Mouse (Mus musculus) stomach, embryonic 15.5 days (tissue): ENCODE measurements around the gene Hnrnpa3. TPM values are rescaled to one million over a fixed set of nuclear protein-coding genes. Genes with fewer than 3 reads are reported as not detected.
"Not testable (repeated sequence)": the region's sequence is repeated elsewhere in the genome, so short reads cannot be mapped to it uniquely, and the experiment has no call there.

Experiments
- ATAC-seq: fragments of 200-750 bp; cut with Nextera tagmentation; 2 replicates; pipeline ENCODE4 v1.8.0; 2017; ENCODE audit warnings: low read depth, moderate number of reproducible peaks, moderate TSS enrichment; ENCODE audit not compliant: insufficient read depth, low FRiP score
- H3K27ac ChIP-seq: fragments of 300-500 bp; sonication (generic); 2 replicates; pipeline ENCODE4 v1.5.1; 2015; ENCODE audit warnings: mild to moderate bottlenecking, inconsistent platforms
- H3K27me3 ChIP-seq: fragments of 300-500 bp; sonication (generic); replicated peaks from 2 replicates; pipeline ENCODE4 v1.6.1; 2015; ENCODE audit warnings: inconsistent platforms
- H3K36me3 ChIP-seq: fragments of 300-500 bp; sonication (generic); 2 replicates; pipeline ENCODE4 v1.6.1; 2015; ENCODE audit warnings: inconsistent platforms
- H3K4me1 ChIP-seq: fragments of 300-500 bp; sonication (generic); 2 replicates; pipeline ENCODE4 v1.6.1; 2015; ENCODE audit warnings: inconsistent platforms
- H3K4me2 ChIP-seq: fragments of 300-500 bp; sonication (generic); 2 replicates; pipeline ENCODE4 v1.6.1; 2015; ENCODE audit warnings: mild to moderate bottlenecking, inconsistent platforms
- H3K4me3 ChIP-seq: fragments of 300-500 bp; sonication (generic); replicated peaks from 2 replicates; pipeline ENCODE4 v1.5.1; 2015; ENCODE audit warnings: inconsistent platforms
- H3K9ac ChIP-seq: fragments of 300-500 bp; sonication (generic); 2 replicates; pipeline ENCODE4 v1.6.1; 2015; ENCODE audit warnings: inconsistent platforms
- H3K9me3 ChIP-seq: fragments of 300-500 bp; sonication (generic); 2 replicates; pipeline ENCODE4 v1.6.1; 2016; ENCODE audit warnings: inconsistent platforms
- WGBS: fragments of 180-500 bp; shearing (Covaris S2); methylation state at CpG from one replicate; pipeline ENCODE4 v1.1.7; 2015; 5-methylcytosine and 5-hydroxymethylcytosine counted together
- polyA plus RNA-seq: library from polyadenylated mRNA; unstranded; fragments of >200 nt; fragmentation: Nextera tagmentation; extraction: Ambion mirVana; gene quantifications from 2 replicates; pipeline ENCODE4 v1.2.1, GENCODE M21; 2015

Hnrnpa3 gene
- polyA plus RNA-seq, 1 experiment from 2014 or later = 241 TPM

GRCm38 (mm10) chr2:75626597-75627440 is 32.2 kb upstream of the Hnrnpa3 start:
- H3K4me2 ChIP-seq = no peak overlapping the region
- no peaks in the 10 kb centered on the region for H3K27me3 ChIP-seq
- H3K36me3 ChIP-seq = no peaks in the 10 kb centered on the region
- H3K4me3 ChIP-seq = no peak overlapping the region
- 70% methylated on average over 6 of the region's 6 CpGs for WGBS
- H3K4me1 ChIP-seq = no peaks in the 10 kb centered on the region
- H3K9ac ChIP-seq = no peak overlapping the region
- H3K9me3 ChIP-seq = no peaks in the 10 kb centered on the region
- no peak overlapping the region for H3K27ac ChIP-seq
- no peak for ATAC-seq

GRCm38 (mm10) chr2:75628487-75628886 is 30.6 kb upstream of the Hnrnpa3 start:
- no peak overlapping the region for H3K27ac ChIP-seq
- H3K36me3 ChIP-seq = no peaks in the 10 kb centered on the region
- no peaks in the 10 kb centered on the region for H3K27me3 ChIP-seq
- 91% methylated on average over 8 of the region's 8 CpGs for WGBS
- ATAC-seq = no peak
- no peaks in the 10 kb centered on the region for H3K9me3 ChIP-seq
- H3K4me3 ChIP-seq = no peak overlapping the region
- H3K9ac ChIP-seq = no peak overlapping the region
- H3K4me1 ChIP-seq = no peaks in the 10 kb centered on the region
- no peak overlapping the region for H3K4me2 ChIP-seq

GRCm38 (mm10) chr2:75631421-75631820 is 27.6 kb upstream of the Hnrnpa3 start:
- Histone ChIP-seq H3K4me1 (peaks cover 6% of the 10 kb centered on the region), H3K9me3 (no peaks in the 10 kb centered on the region), H3K9ac (no peak overlapping the region), H3K27ac (no peak overlapping the region), H3K4me3 (no peak overlapping the region), H3K27me3 (no peaks in the 10 kb centered on the region), H3K4me2 (no peak overlapping the region), H3K36me3 (no peaks in the 10 kb centered on the region)
- 65% methylated on average over 6 of the region's 6 CpGs for WGBS
- ATAC-seq = no peak

GRCm38 (mm10) chr2:75632043-75632442 is 27.0 kb upstream of the Hnrnpa3 start:
- H3K9me3 ChIP-seq = no peaks in the 10 kb centered on the region
- ATAC-seq = no peak

GRCm38 (mm10) chr2:75632721-75633181 is 26.3 kb upstream of the Hnrnpa3 start:
- no peak overlapping the region for H3K9ac ChIP-seq
- H3K9me3 ChIP-seq = no peaks in the 10 kb centered on the region
- 79% methylated on average over 12 of the region's 12 CpGs for WGBS
- no peak for ATAC-seq
- no peak overlapping the region for H3K27ac ChIP-seq
- H3K4me2 ChIP-seq = no peak overlapping the region
- no peak overlapping the region for H3K4me3 ChIP-seq
- H3K4me1 ChIP-seq = peaks cover 6% of the 10 kb centered on the region
- no peaks in the 10 kb centered on the region for H3K27me3 ChIP-seq
- H3K36me3 ChIP-seq = no peaks in the 10 kb centered on the region

More at GRCm38 (mm10) chr2:75632043-75632442, 27.0 kb upstream of the Hnrnpa3 start:
- H3K4me3 ChIP-seq = no peak overlapping the region
- no peak overlapping the region for H3K9ac ChIP-seq
- no peak overlapping the region for H3K4me2 ChIP-seq
- H3K4me1 ChIP-seq = peaks cover 6% of the 10 kb centered on the region
- 75% methylated on average over 6 of the region's 6 CpGs for WGBS
- H3K27me3 ChIP-seq = no peaks in the 10 kb centered on the region
- H3K36me3 ChIP-seq = no peaks in the 10 kb centered on the region
- no peak overlapping the region for H3K27ac ChIP-seq

- Histone ChIP-seq H3K9me3 (no peaks in the 10 kb centered on the region), H3K4me1 (peaks cover 6% of the 10 kb centered on the region), H3K4me3 (no peak overlapping the region), H3K4me2 (0 out of 2 replicates have a peak overlapping the region, but pooled peaks have one; percentile 3), H3K27ac (no peak overlapping the region), H3K27me3 (no peaks in the 10 kb centered on the region), H3K9ac (no peak overlapping the region), H3K36me3 (no peaks in the 10 kb centered on the region)
- ATAC-seq = no peak
- WGBS = 66% methylated on average over 6 of the region's 6 CpGs
Measured at GRCm38 (mm10) chr2:75633381-75633780, 25.7 kb upstream of the Hnrnpa3 start.

- no peaks in the 10 kb centered on the region for H3K27me3 ChIP-seq
- no peak overlapping the region for H3K27ac ChIP-seq
- peaks cover 6% of the 10 kb centered on the region for H3K4me1 ChIP-seq
- H3K4me3 ChIP-seq = no peak overlapping the region
- no peaks in the 10 kb centered on the region for H3K9me3 ChIP-seq
- peak; percentile 45; the same call in 1 of the 2 replicates for ATAC-seq
- WGBS = 49% methylated on average over 5 of the region's 5 CpGs
- H3K36me3 ChIP-seq = no peaks in the 10 kb centered on the region
- H3K9ac ChIP-seq = no peak overlapping the region
- 0 out of 2 replicates have a peak overlapping the region, but pooled peaks have one; percentile 3 for H3K4me2 ChIP-seq
Measured at GRCm38 (mm10) chr2:75633784-75634183, 25.3 kb upstream of the Hnrnpa3 start.

- not testable (repeated sequence) for H3K27ac ChIP-seq
- 88% methylated on average over 14 of the region's 14 CpGs for WGBS
Measured at GRCm38 (mm10) chr2:75634431-75634830, 24.6 kb upstream of the Hnrnpa3 start.

GRCm38 (mm10) chr2:75636261-75637054 is 22.6 kb upstream of the Hnrnpa3 start:
- Histone ChIP-seq H3K4me3 (no peak overlapping the region), H3K27ac (no peak overlapping the region)
- ATAC-seq = peak; percentile 4; the same call in 1 of the 2 replicates

More at GRCm38 (mm10) chr2:75634431-75634830, 24.6 kb upstream of the Hnrnpa3 start:
- not testable (repeated sequence) for H3K4me1 ChIP-seq, H3K27me3 ChIP-seq, H3K9me3 ChIP-seq, H3K4me2 ChIP-seq, ATAC-seq, H3K4me3 ChIP-seq, H3K36me3 ChIP-seq, H3K9ac ChIP-seq

GRCm38 (mm10) chr2:75637055-75637304 is 22.1 kb upstream of the Hnrnpa3 start:
- ATAC-seq = peak; percentile 27; the same call in 1 of the 2 replicates
- not testable (repeated sequence) for H3K27me3 ChIP-seq, H3K4me2 ChIP-seq, H3K4me1 ChIP-seq, H3K9ac ChIP-seq, H3K4me3 ChIP-seq, H3K36me3 ChIP-seq, H3K27ac ChIP-seq, H3K9me3 ChIP-seq
- WGBS = 86% methylated on average over 2 of the region's 2 CpGs

More at GRCm38 (mm10) chr2:75636261-75637054, 22.6 kb upstream of the Hnrnpa3 start:
- 73% methylated on average over 6 of the region's 6 CpGs for WGBS
- peaks cover 6% of the 10 kb centered on the region for H3K4me1 ChIP-seq
- H3K9me3 ChIP-seq = no peaks in the 10 kb centered on the region
- no peak overlapping the region for H3K9ac ChIP-seq
- H3K36me3 ChIP-seq = no peaks in the 10 kb centered on the region
- no peak overlapping the region for H3K4me2 ChIP-seq
- no peaks in the 10 kb centered on the region for H3K27me3 ChIP-seq

GRCm38 (mm10) chr2:75637361-75637760 is 21.7 kb upstream of the Hnrnpa3 start:
- Histone ChIP-seq H3K27ac (no peak overlapping the region), H3K4me1 (peaks cover 6% of the 10 kb centered on the region), H3K36me3 (no peaks in the 10 kb centered on the region), H3K4me3 (no peak overlapping the region), H3K4me2 (no peak overlapping the region), H3K9ac (no peak overlapping the region), H3K27me3 (no peaks in the 10 kb centered on the region), H3K9me3 (no peaks in the 10 kb centered on the region)
- no peak for ATAC-seq

- not testable (repeated sequence) for ATAC-seq, H3K36me3 ChIP-seq, H3K27ac ChIP-seq, H3K4me1 ChIP-seq, H3K27me3 ChIP-seq, H3K9ac ChIP-seq, H3K9me3 ChIP-seq, H3K4me2 ChIP-seq, H3K4me3 ChIP-seq
- WGBS = 84% methylated on average over 6 of the region's 6 CpGs
Measured at GRCm38 (mm10) chr2:75637822-75638221, 21.2 kb upstream of the Hnrnpa3 start.
